Mouse (Mus musculus) thymus, postnatal 0 days (tissue): ENCODE data around the gene Mmp9. TPM values are rescaled to one million over a fixed set of nuclear protein-coding genes. Genes with fewer than 3 reads are reported as not detected.

Experiments
- DNase-seq: peaks from one replicate; pipeline ENCODE4 v3.0.0-alpha.2; 2015; ENCODE audit warnings: low spot score
- polyA plus RNA-seq: library from polyadenylated mRNA; unstranded; fragments of >200 nt; fragmentation: Nextera tagmentation; extraction: Ambion mirVana; gene quantifications from 2 replicates; pipeline ENCODE4 v1.2.1, GENCODE M21; 2015

Gene Mmp9
- polyA plus RNA-seq, 1 experiment from 2014 or later, result 47.8 TPM

GRCm38 (mm10) chr2:164952448-164952847 is 11.9 kb downstream of the Mmp9 start:
- DNase-seq, result no peak

DNA sequence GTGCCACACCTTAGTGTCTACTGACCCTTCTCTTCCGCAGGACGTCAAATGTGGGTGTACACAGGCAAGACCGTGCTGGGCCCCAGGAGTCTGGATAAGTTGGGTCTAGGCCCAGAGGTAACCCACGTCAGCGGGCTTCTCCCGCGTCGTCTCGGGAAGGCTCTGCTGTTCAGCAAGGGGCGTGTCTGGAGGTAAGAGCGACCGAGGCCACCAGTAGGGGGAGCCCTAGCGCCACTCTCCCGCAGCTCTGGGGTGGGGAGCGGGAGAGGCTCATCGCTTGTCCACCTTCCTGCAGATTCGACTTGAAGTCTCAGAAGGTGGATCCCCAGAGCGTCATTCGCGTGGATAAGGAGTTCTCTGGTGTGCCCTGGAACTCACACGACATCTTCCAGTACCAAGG is 12.6 kb downstream of the Mmp9 start:
- peak; percentile 77 for DNase-seq

DNA sequence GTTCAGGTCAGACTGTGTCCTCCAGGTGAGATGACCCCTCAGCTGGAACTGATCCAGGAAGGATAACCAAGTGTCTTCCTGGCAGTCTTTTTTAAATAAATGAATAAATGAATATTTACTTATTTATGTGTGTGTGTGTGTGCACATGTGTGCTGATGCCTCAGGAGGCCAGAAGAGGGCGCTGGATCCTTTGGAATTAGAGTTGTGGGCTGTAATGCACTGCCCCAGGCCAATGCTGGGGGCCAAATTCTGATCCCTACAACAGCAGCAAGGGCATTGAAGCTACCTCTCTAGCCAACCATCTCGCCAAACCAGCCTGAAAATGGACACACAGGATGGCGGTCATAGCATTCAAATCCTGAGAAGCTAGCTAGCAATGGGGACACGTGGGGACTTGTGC is 15.1 kb downstream of the Mmp9 start:
- DNase-seq, result no peak

DNA sequence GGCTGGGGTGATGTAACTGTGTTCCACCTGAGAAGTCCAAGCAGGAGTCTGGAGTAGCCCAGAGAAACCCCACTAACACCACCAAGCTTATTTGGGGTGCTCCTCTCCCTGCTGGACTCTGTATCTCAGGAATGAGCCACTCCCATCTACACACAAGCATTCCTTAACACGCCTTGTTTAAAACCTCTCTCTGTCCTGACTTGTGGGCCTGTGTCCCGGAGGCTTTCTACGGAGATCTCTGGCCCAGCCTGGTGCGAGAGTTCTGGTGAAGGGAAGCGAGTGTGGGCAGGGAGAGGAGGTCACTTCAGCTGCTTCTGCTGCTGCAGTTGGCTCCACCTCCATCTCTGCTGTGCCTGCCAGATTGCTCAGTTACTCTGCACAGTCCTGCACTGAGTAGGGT is 15.6 kb downstream of the Mmp9 start:
- no peak for DNase-seq

- DNase-seq, result no peak
Measured at GRCm38 (mm10) chr2:164957548-164958315, 17.2 kb downstream of the Mmp9 start.

GRCm38 (mm10) chr2:164960716-164961441 is 20.3 kb downstream of the Mmp9 start, which contains the start of gene Slc12a5:
TSS of gene Slc12a5 (plus strand) at chr2:164960802.
- no peak for DNase-seq

DNA sequence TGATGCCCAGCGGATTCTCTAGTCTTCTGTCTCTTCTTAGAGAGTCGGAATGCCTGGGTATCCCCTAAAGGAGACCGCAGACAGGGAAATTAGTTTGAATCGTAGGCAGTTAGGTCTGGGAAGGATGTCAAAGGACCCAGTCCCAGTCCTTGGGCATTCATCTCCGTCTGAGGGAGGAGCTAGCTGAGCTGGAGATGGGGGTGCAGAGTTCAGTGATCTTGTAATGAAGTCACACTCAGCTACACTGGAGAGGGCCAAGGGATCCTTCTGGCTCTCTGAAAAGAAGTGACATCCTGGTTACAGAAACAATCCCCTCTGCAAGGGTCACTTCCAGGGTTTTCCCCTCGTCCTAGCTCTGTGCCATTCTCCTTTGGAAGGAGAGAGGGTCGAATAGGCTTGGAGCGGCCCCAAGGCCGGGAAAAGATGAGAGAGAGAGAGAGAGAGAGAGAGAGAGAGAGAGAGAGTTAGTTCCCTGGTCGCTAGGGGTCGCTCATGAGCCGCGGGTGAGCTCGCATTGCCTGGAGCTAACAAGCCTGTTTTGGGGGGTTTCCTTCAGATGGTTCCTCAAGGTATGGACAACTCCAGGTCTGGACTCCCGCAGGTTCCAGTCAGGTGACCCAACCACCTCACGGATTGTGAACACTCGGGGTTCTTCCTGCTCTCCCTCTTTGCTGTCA is 21.1 kb downstream of the Mmp9 start:
- DNase-seq, result peak; percentile 65

GRCm38 (mm10) chr2:164962183-164962580 is 21.6 kb downstream of the Mmp9 start:
- no peak for DNase-seq

DNA sequence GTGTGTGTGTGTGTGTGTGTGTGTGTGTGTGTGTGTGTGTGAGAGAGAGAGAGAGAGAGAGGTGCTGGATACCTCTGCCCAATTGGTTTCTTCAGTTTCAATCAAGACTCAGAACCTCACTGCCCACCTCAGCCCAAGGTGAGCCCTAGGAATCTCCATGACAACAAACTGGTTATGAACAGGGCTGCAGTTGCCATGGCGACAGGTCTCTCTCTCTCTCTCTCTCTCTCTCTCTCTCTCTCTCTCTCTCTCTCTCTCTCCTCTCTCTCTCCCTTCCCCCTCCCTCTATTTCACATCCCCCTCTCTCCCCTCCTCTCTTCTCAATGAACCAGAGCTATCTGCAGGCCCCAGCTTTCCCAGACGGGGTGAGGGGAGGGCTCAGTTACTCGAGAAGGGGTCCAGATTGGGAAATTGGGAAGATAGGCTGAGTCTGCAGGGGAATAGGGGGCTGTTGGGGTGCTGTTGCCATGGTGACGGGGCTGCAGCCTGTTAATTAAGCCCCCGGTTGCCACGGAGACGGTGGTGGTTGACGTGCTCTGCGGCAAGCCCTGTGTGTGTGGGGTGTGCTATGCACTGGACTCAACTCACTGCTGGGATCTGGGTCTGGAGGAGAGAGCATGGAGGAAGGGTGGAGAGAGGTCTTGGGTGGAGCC is 23.8 kb downstream of the Mmp9 start:
- no peak for DNase-seq

GRCm38 (mm10) chr2:164964981-164965380 is 24.4 kb downstream of the Mmp9 start:
- no peak for DNase-seq

- peak; percentile 42 for DNase-seq
Measured at GRCm38 (mm10) chr2:164966381-164966780, 25.8 kb downstream of the Mmp9 start.

DNA sequence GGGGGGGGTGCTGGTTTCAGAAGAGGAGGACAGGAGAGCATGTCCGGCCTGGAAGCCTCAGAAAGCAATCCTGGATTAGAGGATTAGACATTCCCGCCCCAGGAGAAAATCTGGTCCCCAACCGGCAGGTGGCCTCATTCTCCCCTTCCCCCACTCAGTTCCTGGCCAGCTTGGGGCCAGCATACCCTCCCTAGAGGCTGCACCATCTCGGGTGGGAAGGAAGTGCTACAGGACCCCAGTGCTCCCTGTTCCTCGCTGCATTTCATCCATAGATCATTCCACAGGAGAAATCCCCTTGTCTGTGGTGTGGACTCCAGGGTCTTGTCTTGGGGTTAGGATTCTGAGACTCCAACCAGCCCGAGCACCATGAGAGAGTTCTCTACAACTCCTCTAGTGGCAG is 26.6 kb downstream of the Mmp9 start:
- DNase-seq, result no peak

DNA sequence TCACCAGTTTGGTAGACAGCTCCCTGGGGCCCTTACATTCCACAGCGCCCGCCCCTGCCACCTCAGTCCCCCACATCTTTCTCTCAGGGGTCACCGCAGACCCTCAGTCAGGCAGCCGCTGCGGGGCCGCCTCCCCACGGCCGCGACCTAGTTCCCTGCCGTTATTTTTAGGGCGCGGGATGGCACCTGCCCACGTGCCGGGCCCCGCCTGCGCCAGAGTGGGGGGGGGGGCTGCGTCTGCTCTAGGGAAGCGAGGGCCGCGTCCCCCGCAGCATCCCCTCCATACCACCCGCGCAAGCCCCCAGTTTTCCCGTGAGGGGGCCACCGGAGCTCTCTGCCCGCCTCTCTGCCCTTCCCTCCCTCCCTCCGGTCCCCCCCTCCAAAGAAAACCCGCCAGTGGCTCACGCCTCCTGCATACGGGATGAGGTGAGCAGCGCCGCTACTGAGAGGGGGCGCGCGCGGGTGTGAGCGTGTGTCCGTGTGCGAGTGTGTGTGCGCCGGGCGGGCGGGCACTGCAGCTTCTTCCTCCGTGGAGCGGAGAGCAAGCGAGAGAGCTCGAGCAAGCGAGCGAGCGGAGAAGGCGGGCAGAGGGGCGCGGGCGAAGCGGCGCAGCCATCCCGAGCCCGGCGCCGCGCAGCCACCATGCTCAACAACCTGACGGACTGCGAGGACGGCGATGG is 27.3 kb downstream of the Mmp9 start:
- DNase-seq, result no peak

- no peak for DNase-seq
Measured at GRCm38 (mm10) chr2:164968451-164968851, 27.9 kb downstream of the Mmp9 start.

- no peak for DNase-seq
Measured at GRCm38 (mm10) chr2:164969348-164969781, 28.8 kb downstream of the Mmp9 start.

GRCm38 (mm10) chr2:164970631-164971196 is 30.1 kb downstream of the Mmp9 start:
- no peak for DNase-seq

GRCm38 (mm10) chr2:164972646-164973045 is 32.1 kb downstream of the Mmp9 start:
- DNase-seq, result no peak

GRCm38 (mm10) chr2:164975611-164976010 is 35.0 kb downstream of the Mmp9 start:
- no peak for DNase-seq

GRCm38 (mm10) chr2:164979749-164980148 is 39.2 kb downstream of the Mmp9 start:
- DNase-seq, result peak; percentile 52

DNA sequence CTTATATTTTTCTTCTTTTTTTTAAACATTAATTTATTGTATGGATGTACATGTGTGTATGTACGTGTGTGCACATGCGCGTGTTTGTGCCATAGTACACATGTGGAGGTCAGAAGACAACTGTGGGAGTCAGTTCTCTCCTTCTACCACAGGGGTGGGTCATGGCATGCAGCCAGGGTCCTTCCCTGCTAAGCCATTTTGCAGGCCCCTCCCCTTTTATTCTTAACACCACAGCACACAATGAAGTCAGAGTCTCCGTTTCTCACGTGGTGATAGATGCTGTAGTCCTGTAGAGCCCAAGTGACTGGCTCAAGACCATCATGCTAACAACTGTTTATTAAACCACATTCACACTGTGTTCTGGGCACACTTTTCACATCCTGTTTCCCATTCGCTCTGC is 45.4 kb downstream of the Mmp9 start:
- DNase-seq, result no peak
